Mouse (Mus musculus): ENCODE results near the gene Inpp4a. TPM values are rescaled to one million over a fixed set of nuclear protein-coding genes. Genes with fewer than 3 reads are reported as not detected.

Inpp4a gene
- total and polyA plus RNA-seq, 2 experiments: 8.1 to 12.4 TPM

DNA sequence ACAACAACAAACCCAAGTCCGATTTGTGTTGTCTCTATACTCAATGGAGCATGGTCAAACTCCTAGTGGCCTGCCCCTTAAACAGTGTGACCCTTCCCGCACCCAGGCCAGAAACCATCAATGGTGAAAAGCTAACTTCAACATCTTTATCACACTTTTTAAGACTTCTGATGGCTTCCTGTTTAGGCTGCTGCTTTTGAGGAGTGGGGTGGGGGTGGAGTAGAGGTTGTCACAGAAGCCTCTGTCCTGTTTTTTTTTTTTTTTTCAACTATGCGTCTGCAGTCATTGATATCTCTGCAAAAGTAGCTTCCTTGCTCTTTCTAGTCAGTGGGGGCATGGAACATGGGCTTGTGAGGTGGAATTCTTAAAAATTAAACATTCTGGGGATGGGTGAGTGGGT, 3.1 kb downstream of the Inpp4a start:
- no peak overlapping the region for H3K27ac ChIP-seq (replicated peaks; ENCODE audit: insufficient read depth, low read depth, low read length)
- no peaks in the 10 kb centered on the region for H3K27me3 ChIP-seq (ENCODE audit: control insufficient read depth, insufficient read depth, low read length)
- H3K79me2 ChIP-seq (ENCODE audit: control insufficient read depth, insufficient read depth, low read length): peaks cover 57% of the 10 kb centered on the region
- H3K9ac ChIP-seq (ENCODE audit: low read depth, low read length): no peak overlapping the region
- no peaks in the 10 kb centered on the region for H3K36me3 ChIP-seq (ENCODE audit: control insufficient read depth, insufficient read depth, low read length)
- 94% methylated on average over 3 of the region's 3 CpGs for WGBS
- TF ChIP-seq CTCF (IDR thresholded peaks at IDR 0.05; ENCODE audit: low read depth, low read length): no peak
- TF ChIP-seq POLR2A (IDR thresholded peaks at IDR 0.05; ENCODE audit: extremely low read depth, insufficient read depth, low read length): no peak
- H3K4me3 ChIP-seq (ENCODE audit: insufficient read depth, low read depth, low read length): no peak overlapping the region
- peaks cover 11% of the 10 kb centered on the region for H3K4me1 ChIP-seq (ENCODE audit: control insufficient read depth, insufficient read depth, low read length)
- no peak for DNase-seq (ENCODE audit: extremely low read depth, low read depth, low spot score)

GRCm38 (mm10) chr1:37305691-37306287, 6.1 kb downstream of the Inpp4a start:
- H3K27me3 ChIP-seq (ENCODE audit: control insufficient read depth, insufficient read depth, low read length): no peaks in the 10 kb centered on the region
- WGBS: 83% methylated on average over 9 of the region's 9 CpGs
- H3K36me3 ChIP-seq (ENCODE audit: control insufficient read depth, insufficient read depth, low read length): no peaks in the 10 kb centered on the region
- H3K79me2 ChIP-seq (ENCODE audit: control insufficient read depth, insufficient read depth, low read length): peaks cover 63% of the 10 kb centered on the region
- no peak overlapping the region for H3K4me3 ChIP-seq (ENCODE audit: insufficient read depth, low read depth, low read length)
- peaks cover 11% of the 10 kb centered on the region for H3K4me1 ChIP-seq (ENCODE audit: control insufficient read depth, insufficient read depth, low read length)
- no peak overlapping the region for H3K27ac ChIP-seq (replicated peaks; ENCODE audit: insufficient read depth, low read depth, low read length)
- no peak for TF ChIP-seq POLR2A (IDR thresholded peaks at IDR 0.05; ENCODE audit: extremely low read depth, insufficient read depth, low read length)
- TF ChIP-seq CTCF (IDR thresholded peaks at IDR 0.05; ENCODE audit: low read depth, low read length): no peak
- DNase-seq (ENCODE audit: extremely low read depth, low read depth, low spot score): no peak
- no peak overlapping the region for H3K9ac ChIP-seq (ENCODE audit: low read depth, low read length)

DNA sequence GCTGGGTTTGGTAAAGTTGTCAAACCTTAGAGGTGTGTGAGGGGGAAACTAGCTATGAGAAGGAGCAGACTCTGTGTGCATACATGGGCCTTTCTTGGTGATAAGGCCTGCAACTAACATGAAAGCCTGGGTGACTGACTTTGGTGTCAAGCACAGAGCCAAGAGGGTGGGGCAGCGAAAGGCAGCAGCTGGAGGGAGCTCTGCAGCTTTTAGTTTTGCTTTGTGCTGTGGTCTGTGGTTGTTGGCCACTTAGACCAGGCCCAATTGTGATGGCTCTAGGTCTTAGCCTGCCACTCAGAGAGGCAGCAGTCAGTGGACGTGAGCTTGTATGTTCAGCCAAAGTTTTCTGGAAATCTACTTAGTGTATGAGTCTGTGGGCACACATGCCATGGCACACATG, 7.9 kb downstream of the Inpp4a start:
- 80% methylated on average over 2 of the region's 2 CpGs for WGBS
- Histone ChIP-seq H3K79me2 (ENCODE audit: control insufficient read depth, insufficient read depth, low read length) (peaks cover 49% of the 10 kb centered on the region), H3K36me3 (ENCODE audit: control insufficient read depth, insufficient read depth, low read length) (no peaks in the 10 kb centered on the region), H3K27ac (replicated peaks; ENCODE audit: insufficient read depth, low read depth, low read length) (no peak overlapping the region), H3K4me3 (ENCODE audit: insufficient read depth, low read depth, low read length) (no peak overlapping the region), H3K27me3 (ENCODE audit: control insufficient read depth, insufficient read depth, low read length) (no peaks in the 10 kb centered on the region), H3K4me1 (ENCODE audit: control insufficient read depth, insufficient read depth, low read length) (peaks cover 9% of the 10 kb centered on the region), H3K9ac (ENCODE audit: low read depth, low read length) (no peak overlapping the region)
- no peak for DNase-seq (ENCODE audit: extremely low read depth, low read depth, low spot score)
- TF ChIP-seq CTCF (IDR thresholded peaks at IDR 0.05; ENCODE audit: low read depth, low read length) (no peak), POLR2A (IDR thresholded peaks at IDR 0.05; ENCODE audit: extremely low read depth, insufficient read depth, low read length) (no peak)

- no peaks in the 10 kb centered on the region for H3K36me3 ChIP-seq (ENCODE audit: control insufficient read depth, insufficient read depth, low read length)
- peaks cover 52% of the 10 kb centered on the region for H3K79me2 ChIP-seq (ENCODE audit: control insufficient read depth, insufficient read depth, low read length)
- no peak overlapping the region for H3K27ac ChIP-seq (replicated peaks; ENCODE audit: insufficient read depth, low read depth, low read length)
- H3K27me3 ChIP-seq (ENCODE audit: control insufficient read depth, insufficient read depth, low read length): no peaks in the 10 kb centered on the region
- TF ChIP-seq CTCF (IDR thresholded peaks at IDR 0.05; ENCODE audit: low read depth, low read length) (no peak), POLR2A (IDR thresholded peaks at IDR 0.05; ENCODE audit: extremely low read depth, insufficient read depth, low read length) (no peak)
- no peak overlapping the region for H3K9ac ChIP-seq (ENCODE audit: low read depth, low read length)
- H3K4me3 ChIP-seq (ENCODE audit: insufficient read depth, low read depth, low read length): no peak overlapping the region
- 85% methylated on average over 8 of the region's 8 CpGs for WGBS
- DNase-seq (ENCODE audit: extremely low read depth, low read depth, low spot score): no peak
- H3K4me1 ChIP-seq (ENCODE audit: control insufficient read depth, insufficient read depth, low read length): peaks cover 10% of the 10 kb centered on the region
Observed at GRCm38 (mm10) chr1:37308021-37308742, 8.5 kb downstream of the Inpp4a start.

DNA sequence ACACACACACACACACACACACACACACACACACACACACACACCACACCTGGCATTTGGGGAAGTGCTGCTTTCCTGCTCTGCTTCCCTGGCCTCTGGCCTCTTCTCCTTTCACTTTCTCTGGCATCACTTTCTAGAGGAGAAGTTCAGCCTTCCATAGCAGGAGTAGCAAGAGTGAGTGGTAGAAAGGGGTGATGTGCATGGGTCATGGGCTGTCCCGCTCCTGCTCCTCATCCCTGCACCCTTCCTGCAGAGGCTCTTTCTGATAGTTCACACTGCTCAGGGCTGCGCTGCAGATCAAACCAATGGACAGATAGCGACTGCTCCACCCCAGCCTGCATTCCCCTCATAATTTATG, 9.1 kb downstream of the Inpp4a start:
- H3K36me3 ChIP-seq (ENCODE audit: control insufficient read depth, insufficient read depth, low read length): no peaks in the 10 kb centered on the region
- no peak for DNase-seq (ENCODE audit: extremely low read depth, low read depth, low spot score)
- H3K4me3 ChIP-seq (ENCODE audit: insufficient read depth, low read depth, low read length): no peak overlapping the region
- no peak overlapping the region for H3K9ac ChIP-seq (ENCODE audit: low read depth, low read length)
- peaks cover 8% of the 10 kb centered on the region for H3K4me1 ChIP-seq (ENCODE audit: control insufficient read depth, insufficient read depth, low read length)
- H3K79me2 ChIP-seq (ENCODE audit: control insufficient read depth, insufficient read depth, low read length): peaks cover 51% of the 10 kb centered on the region
- no peak for TF ChIP-seq CTCF (IDR thresholded peaks at IDR 0.05; ENCODE audit: low read depth, low read length)
- TF ChIP-seq POLR2A (IDR thresholded peaks at IDR 0.05; ENCODE audit: extremely low read depth, insufficient read depth, low read length): no peak
- WGBS: 90% methylated on average over 3 of the region's 3 CpGs
- H3K27ac ChIP-seq (replicated peaks; ENCODE audit: insufficient read depth, low read depth, low read length): no peak overlapping the region
- H3K27me3 ChIP-seq (ENCODE audit: control insufficient read depth, insufficient read depth, low read length): no peaks in the 10 kb centered on the region

DNA sequence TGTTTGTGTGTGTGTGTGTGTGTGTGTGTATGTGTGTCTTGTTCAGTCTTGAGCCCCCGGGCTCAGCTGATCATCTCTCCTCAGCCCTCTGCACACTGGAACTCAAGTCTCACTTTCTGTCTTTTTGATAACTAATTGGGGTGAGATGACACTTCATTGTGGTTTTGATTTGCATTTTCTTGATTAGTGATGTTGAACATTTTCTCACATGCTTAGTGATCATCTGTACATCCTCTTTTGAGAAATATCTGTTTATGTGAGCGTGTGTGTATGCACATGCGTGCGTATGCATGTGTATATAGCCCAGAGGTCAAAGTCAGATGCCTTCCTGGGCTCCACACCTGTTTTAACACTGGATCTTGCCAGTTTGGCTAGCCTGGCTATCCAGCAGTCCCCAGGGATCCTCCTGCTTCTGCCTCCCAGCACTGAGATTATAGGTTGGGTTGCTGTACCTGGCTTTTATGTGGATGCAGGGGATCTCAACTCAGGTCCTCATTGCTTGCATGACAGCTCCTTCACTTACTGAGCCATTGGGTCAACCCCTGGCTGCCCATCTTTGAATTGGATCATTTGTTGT, 10.4 kb downstream of the Inpp4a start:
- H3K4me3 ChIP-seq (ENCODE audit: insufficient read depth, low read depth, low read length): no peak overlapping the region
- no peak for TF ChIP-seq CTCF (IDR thresholded peaks at IDR 0.05; ENCODE audit: low read depth, low read length)
- no peak for TF ChIP-seq POLR2A (IDR thresholded peaks at IDR 0.05; ENCODE audit: extremely low read depth, insufficient read depth, low read length)
- no peaks in the 10 kb centered on the region for H3K27me3 ChIP-seq (ENCODE audit: control insufficient read depth, insufficient read depth, low read length)
- no peak for DNase-seq (ENCODE audit: extremely low read depth, low read depth, low spot score)
- 96% methylated on average over 4 of the region's 4 CpGs for WGBS
- no peak overlapping the region for H3K9ac ChIP-seq (ENCODE audit: low read depth, low read length)
- no peaks in the 10 kb centered on the region for H3K36me3 ChIP-seq (ENCODE audit: control insufficient read depth, insufficient read depth, low read length)
- H3K4me1 ChIP-seq (ENCODE audit: control insufficient read depth, insufficient read depth, low read length): peaks cover 17% of the 10 kb centered on the region
- H3K27ac ChIP-seq (replicated peaks; ENCODE audit: insufficient read depth, low read depth, low read length): no peak overlapping the region
- peaks cover 51% of the 10 kb centered on the region for H3K79me2 ChIP-seq (ENCODE audit: control insufficient read depth, insufficient read depth, low read length)
